Mouse (Mus musculus) Patski (cell line): ENCODE measurements at regions not wholly inside any gene's neighbourhood (a gene's known extent, or its start where the extent isn't known, plus 50 kb on each side); places are given as distances from the start of the nearest gene placed in this dataset.

ENCODE experiments used
- ATAC-seq: fragments of 100-300 bp; one replicate; pipeline ENCODE4 v1.8.0; 2021
- CTCF ChIA-PET: fragments of 350-600 bp; sonication (Branson Sonifier 250); formaldehyde crosslinking; loops from one replicate; lab custom pipeline; 2022; ENCODE audit warnings: inconsistent platforms; lab: Charles Lee
- POLR2A ChIA-PET: fragments of 350-600 bp; sonication (Branson Sonifier 250); formaldehyde crosslinking; loops from one replicate; lab custom pipeline; 2022; ENCODE audit warnings: antibody characterized with exemption, inconsistent platforms; lab: Charles Lee
- DNase-seq: peaks from one replicate; pipeline ENCODE4 v3.0.0-alpha.2; 2011; ENCODE audit warnings: low read depth, low spot score
- H3K27me3 ChIP-seq: fragments of 371-371 bp; one replicate; pipeline ENCODE4 v1.5.1; 2021
- CTCF ChIP-seq: fragments of 100-300 bp; IDR thresholded peaks from one replicate; pipeline ENCODE4 v1.5.1; 2021
- in situ Hi-C: fragments of 300-500 bp; cut with MboI; formaldehyde crosslinking; loops from 3 replicates; pipeline ENCODE4 v1.11.1; 2018; ENCODE audit warnings: low pct_unique_long_range_greater_than_20kb, mixed read lengths

DNA sequence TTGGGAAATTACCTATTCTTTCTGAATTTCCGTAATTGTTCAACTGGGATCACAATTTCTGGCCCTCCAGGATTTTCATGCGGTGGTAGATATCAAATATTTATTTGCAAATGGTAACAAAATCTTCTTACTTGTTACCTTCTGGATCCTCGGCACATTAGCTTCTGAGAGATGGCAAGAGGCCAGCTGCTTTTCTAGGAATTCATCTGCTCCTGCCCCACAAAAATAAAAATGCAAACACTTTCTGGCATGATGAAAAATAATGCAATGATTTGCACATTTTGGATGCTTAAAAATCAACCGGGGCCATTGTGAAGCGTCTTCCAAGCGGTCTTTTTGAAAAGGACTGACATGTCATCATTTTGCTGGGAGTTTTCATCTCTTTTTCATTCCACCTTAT lies 258.9 kb downstream of the Tmem38b start:
- POLR2A ChIA-PET: no interaction called here
- CTCF ChIA-PET: no interaction called here
- TF ChIP-seq CTCF: no peak
- DNase-seq: no peak
- no peak for ATAC-seq
- in situ Hi-C loops: no loop called here
- H3K27me3 ChIP-seq: no peaks in the 10 kb centered on the region

DNA sequence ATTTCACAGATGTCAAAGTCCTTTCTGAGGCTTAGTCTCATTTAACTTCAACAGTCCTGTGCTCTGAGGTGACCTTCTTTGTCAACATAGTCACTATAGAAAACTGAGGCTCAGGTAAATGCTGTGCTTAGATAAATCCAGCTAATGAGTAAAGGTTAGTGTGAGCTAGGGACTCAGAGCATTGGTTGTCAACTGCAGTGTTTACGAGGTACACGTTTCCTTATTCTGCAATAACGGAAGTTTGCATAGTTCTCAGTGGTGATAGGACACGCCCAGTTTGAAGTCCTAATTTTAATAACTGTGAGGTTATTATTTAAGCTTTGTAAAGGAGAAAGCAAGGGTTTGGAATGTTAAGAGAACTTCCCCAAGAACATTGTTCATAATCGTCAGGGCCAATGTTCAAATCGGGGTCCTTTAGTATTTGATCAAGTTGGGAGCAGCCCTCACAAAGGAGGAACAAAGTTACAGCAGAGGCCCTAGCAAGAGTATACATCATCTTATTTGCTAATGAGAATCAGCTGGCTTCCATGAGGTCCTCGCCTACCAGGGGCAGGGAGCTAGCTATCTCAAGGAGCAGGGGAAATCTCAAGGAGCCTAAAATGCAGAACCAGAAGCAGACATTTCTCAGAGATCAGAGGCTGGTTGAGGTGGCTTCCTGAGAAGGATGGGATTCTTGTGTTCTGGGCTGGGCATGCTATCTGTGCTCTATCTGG lies 268.6 kb downstream of the Tmem38b start:
- DNase-seq: no peak
- CTCF ChIA-PET: no interaction called here
- in situ Hi-C loops: no loop called here
- POLR2A ChIA-PET: no interaction called here
- TF ChIP-seq CTCF: no peak
- no peaks in the 10 kb centered on the region for H3K27me3 ChIP-seq
- no peak for ATAC-seq

DNA sequence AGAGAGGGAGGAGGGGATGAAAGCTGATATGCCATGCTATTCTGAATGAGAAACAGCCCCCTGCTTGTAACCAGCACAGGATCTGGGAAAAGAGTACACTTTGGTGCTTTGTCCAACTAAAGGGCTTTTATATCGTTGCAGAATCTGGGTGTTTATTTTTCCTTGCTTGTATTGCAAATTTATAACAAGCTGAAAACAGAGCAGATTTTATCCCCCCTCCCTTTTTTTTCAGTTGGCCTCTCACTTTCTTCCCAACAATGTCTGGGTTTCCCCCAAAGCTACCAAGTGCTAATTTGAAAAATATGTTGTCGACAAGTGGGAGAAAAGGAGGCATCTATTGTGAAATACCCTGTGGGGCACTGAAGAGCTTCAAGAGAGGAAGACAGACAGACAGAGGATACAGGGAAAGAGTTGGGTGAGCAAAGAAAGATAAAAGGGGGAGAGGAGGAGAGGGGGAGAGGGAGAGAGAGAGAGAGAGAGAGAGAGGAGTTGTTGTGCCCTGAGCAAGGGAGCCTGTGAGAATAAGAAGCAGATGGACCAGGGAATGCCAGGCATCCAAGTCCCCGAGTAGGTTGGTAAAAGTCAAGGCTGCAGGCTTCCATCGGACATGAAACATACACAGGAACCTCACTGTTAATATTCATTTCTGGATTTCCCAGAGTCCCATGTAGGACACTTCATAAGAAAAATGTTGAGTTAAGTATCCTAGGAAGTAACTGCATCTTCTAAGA lies 269.5 kb downstream of the Tmem38b start:
- no peak for TF ChIP-seq CTCF
- DNase-seq (no peak), ATAC-seq (no peak)
- CTCF ChIA-PET: no interaction called here
- in situ Hi-C loops: no loop called here
- POLR2A ChIA-PET: no interaction called here
- no peaks in the 10 kb centered on the region for H3K27me3 ChIP-seq

DNA sequence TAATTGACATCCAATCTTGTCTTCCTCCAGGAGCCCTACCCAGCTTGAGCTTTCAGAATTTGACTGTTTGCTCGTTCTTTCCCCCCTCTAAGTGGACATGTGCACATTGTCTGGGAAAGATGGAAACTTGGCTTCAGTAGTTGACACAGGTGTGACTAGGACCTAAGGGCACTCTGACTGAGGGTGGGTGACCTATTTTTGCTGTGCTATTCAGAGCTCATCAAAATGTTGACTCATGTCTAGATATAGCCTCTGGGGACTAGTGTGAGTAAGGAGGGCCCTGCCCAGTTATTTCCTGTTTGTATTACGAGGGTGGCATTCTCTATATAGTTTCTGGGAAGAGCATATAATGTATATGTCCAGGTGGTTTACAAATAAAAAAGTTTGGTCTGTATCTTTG lies 271.7 kb downstream of the Tmem38b start:
- ATAC-seq (no peak), DNase-seq (no peak)
- POLR2A ChIA-PET: no interaction called here
- no peaks in the 10 kb centered on the region for H3K27me3 ChIP-seq
- in situ Hi-C loops: no loop called here
- CTCF ChIA-PET: no interaction called here
- no peak for TF ChIP-seq CTCF

DNA sequence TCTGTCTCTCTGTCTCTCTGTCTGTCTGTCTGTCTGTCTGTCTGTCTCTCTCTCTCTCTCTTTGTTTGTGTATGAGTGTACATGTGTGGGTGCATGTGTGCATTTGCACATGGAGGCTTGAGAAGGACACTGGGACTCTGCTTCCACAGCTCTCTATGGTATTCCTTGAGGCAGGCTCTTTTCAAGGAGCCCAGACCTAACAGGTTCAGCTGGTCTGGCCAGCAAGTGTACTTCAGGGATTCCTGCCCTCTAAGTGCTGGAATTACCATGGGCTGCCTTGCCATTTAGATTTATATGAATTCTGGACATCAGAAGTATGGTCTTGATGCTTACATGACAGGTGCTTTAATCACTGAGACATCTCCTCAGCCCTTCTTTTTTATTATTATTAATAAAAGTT lies 274.4 kb downstream of the Tmem38b start:
- ATAC-seq: no peak
- POLR2A ChIA-PET: no interaction called here
- TF ChIP-seq CTCF: no peak
- CTCF ChIA-PET: no interaction called here
- in situ Hi-C loops: no loop called here
- no peak for DNase-seq
- H3K27me3 ChIP-seq: no peaks in the 10 kb centered on the region

DNA sequence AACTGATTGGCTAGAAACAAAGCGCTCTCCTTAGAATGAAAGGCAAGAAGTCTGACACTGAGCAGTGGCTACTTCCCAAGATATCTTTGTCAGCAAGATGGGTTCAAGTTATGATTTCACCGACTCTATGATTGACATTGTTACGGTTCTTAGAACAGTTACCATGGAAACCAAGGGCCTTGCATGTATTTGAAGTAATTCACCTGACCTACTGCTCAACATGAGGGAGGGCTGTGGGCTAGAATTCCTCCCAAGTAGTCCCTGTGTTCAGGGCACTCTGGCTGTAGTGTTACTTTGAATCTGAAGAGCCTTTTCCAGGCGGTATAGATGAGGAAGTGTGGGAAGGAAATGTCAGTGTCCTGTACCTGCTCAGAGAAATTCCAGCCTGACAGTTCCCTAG lies 281.1 kb downstream of the Tmem38b start:
- in situ Hi-C loops: no loop called here
- POLR2A ChIA-PET: no interaction called here
- DNase-seq (no peak), ATAC-seq (no peak)
- CTCF ChIA-PET: no interaction called here
- no peak for TF ChIP-seq CTCF
- H3K27me3 ChIP-seq: no peaks in the 10 kb centered on the region

DNA sequence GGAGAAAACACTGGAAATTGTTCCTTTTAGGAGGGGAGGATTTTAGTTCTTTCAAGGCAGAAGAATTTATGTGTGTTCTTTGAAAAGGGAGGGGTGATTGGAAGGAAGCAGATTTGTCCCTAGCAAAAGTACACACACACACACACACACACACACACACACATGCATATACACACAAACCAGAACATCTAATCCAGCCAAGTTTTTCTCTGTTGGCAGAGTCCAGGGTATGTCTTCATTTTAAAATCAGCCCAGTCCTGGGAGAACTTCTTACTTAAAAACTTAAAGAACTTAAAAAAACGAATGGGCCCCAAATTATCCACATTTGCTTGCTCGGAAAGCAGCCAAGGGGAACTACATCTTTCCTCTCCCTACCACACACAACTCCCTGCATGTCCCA lies 290.5 kb downstream of the Tmem38b start:
- no peaks in the 10 kb centered on the region for H3K27me3 ChIP-seq
- DNase-seq: no peak
- TF ChIP-seq CTCF: no peak
- ChIA-PET POLR2A (no interaction called here), CTCF (no interaction called here)
- ATAC-seq: no peak
- in situ Hi-C loops: no loop called here

DNA sequence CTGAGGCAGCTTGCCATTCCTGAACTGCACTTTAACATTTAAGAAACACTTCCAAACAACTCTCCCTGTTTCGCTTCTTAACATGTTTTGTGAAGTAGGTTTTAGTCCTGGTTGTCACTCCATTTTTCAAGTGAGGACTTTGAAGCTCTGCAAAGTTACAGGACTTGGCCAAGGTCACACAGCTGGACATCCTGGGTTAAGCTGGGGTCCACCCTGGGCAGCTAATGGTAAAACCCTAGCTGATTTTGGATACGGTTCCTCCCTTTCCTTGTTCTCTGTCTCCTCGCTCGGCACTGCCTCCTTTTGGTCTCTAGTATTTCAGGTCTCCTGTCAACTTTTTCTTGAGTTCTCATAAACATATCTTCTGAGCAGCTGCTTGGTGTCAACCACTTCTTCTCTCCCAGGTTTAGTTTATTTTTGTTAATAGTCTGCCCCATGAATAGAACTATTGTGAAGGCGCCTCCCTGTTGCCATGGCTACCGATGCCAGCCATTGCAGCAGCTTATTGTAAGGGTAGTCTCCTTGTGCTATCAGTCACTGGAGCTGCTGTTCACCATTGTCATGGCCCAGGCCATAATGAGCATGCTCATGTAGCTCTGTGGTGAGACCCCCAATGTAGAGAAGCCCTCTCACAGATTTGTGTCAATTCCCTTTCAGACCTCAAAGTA lies 292.5 kb downstream of the Tmem38b start:
- no peaks in the 10 kb centered on the region for H3K27me3 ChIP-seq
- in situ Hi-C loops: no loop called here
- no peak for TF ChIP-seq CTCF
- POLR2A ChIA-PET: no interaction called here
- ATAC-seq (no peak), DNase-seq (no peak)
- CTCF ChIA-PET: interaction anchor here (0.9 kb wide), 1 partner anchor 8 kb away, joined by 4 read pairs; no protein-coding TSS in a partner anchor

DNA sequence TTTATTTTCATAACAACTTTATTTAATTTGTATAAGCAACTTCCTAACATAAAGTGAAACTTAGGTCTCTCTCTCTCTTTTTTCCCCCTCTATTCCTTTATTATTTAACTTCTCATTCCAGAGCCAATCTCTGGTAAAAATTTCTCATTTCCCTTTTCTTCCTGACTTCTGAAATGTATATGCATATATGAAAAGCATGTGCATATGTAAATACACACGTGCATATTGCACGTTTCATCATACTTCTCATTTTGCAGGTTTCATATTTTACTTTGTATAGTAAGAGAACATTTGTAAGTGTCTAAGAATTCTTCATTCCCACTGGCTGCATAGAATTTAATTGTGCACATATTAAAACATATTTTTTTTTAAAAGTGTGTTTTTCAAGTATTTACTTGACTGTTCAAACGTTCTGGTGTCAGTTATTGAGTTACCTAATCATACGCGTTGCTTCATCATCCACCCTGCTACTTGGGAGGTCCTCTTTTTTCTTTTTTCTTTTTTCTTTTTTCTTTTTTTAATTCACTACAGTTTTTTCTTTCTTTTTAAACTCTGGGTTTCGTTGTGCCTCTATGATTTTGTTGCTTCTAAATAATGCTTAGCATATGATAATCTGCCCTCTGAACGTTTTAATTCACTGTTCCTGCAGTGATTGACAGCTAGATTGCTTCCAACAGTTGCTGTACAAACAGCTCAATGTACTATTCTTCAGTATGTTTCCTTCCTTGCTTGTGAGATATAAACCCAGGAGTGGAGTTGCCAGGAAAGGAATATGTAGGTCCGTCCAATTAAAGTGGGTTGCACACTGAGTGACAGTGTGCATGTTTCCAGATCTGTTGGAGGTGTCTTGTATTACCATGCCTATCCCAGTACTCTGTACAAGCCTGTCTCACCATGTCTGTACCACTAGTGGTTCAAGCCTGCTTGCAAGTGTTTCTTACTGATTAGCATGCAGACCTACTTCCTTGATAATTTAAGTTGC lies 303.2 kb downstream of the Tmem38b start:
- in situ Hi-C loops: no loop called here
- ChIA-PET CTCF (no interaction called here), POLR2A (no interaction called here)
- ATAC-seq (no peak), DNase-seq (no peak)
- no peak for TF ChIP-seq CTCF
- no peaks in the 10 kb centered on the region for H3K27me3 ChIP-seq

DNA sequence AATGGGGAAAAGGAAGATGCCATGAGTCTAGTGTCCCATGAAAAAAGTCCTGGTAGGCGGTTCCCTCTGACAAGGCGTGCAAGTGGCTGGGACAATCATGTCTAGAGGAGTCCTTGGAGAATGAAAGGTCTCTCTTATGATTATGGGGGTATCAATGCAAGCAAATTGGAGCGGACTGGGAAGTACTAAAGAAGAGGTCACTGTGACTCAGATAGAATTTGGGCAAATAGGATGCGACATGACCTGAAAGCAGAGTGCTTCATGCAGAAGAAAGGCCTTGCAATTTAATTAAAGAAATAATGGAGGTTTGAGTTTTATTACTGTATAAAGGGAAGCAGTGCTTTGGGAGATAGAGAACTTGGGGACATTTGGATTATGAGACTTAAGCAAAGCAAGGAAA lies 330.3 kb downstream of the Tmem38b start:
- DNase-seq: no peak
- no peaks in the 10 kb centered on the region for H3K27me3 ChIP-seq
- no peak for TF ChIP-seq CTCF
- ChIA-PET CTCF (no interaction called here), POLR2A (no interaction called here)
- in situ Hi-C loops: no loop called here
- ATAC-seq: no peak
